Mouse (Mus musculus): ENCODE data around the gene Kpna6. TPM values are rescaled to one million over a fixed set of nuclear protein-coding genes. Genes with fewer than 3 reads are reported as not detected.
"Not testable (repeated sequence)": the region's sequence is repeated elsewhere in the genome, so short reads cannot be mapped to it uniquely, and the experiment has no call there.

The Kpna6 gene
- total RNA-seq (2014; rRNA removed): 61.6 and 61.8 TPM in 2 replicates
- polyA plus RNA-seq (2015; fragmentation: Nextera tagmentation; extraction: Ambion mirVana): 11.6 and 13.0 TPM in 2 replicates

- Histone ChIP-seq H3K36me3 (ENCODE audit: insufficient read depth, low read length) (peaks cover 18% of the 10 kb centered on the region), H3K4me2 (ENCODE audit: low read depth, low read length) (peak within 1 kb of the TSS; percentile 85), H3K4me3 (ENCODE audit: low read length) (peak within 1 kb of the TSS; percentile 63), H3K27me3 (ENCODE audit: insufficient read depth, low read length) (no peaks in the 10 kb centered on the region), H3K4me1 (ENCODE audit: insufficient read depth, low read length) (peaks cover 3% of the 10 kb centered on the region), H3K9ac (replicated peaks; ENCODE audit: low read length) (peak within 1 kb of the TSS; percentile 89), H3K27ac (peak within 1 kb of the TSS; percentile 94), H3K9me3 (ENCODE audit: low read length) (no peaks in the 10 kb centered on the region)
- under 1% methylated on average over 64 of the region's 65 CpGs for WGBS
- peak; percentile 95 for DNase-seq (ENCODE audit: low spot score)
- peak; percentile 94 for ATAC-seq
- no peak; the same call in 1 of the 2 replicates for TF ChIP-seq CTCF (IDR thresholded peaks at IDR 0.05; ENCODE audit: low read depth)
These were observed at the start of gene Kpna6 for GRCm38 (mm10) chr4:129672083-129672877. Gene Kpna6 (minus strand): TSS chr4:129672767.

DNA sequence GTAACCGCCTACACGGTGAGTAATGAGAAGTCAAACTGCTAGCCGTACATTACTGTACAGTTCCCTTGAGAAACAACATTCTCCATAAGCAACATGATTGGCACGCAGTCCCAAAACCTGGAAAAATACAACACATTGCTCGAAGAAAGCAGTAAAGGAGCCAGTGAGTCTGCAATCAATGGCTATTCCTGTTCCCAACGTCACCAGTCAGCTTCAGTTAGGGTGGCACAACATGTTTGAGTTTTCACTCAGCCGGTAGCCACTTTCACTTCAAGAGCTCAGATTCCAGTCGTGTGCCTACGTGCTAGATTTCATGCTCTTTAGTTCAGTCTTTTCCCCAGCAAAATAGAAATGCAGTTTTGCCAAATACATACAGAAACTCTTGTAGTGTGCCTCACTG lies 43.7 kb upstream of the Kpna6 start:
- no peak overlapping the region for H3K4me2 ChIP-seq (ENCODE audit: low read depth, low read length)
- ATAC-seq: no peak
- H3K27me3 ChIP-seq (ENCODE audit: insufficient read depth, low read length): no peaks in the 10 kb centered on the region
- H3K36me3 ChIP-seq (ENCODE audit: insufficient read depth, low read length): peaks cover 65% of the 10 kb centered on the region
- H3K9ac ChIP-seq (replicated peaks; ENCODE audit: low read length): no peak overlapping the region
- no peaks in the 10 kb centered on the region for H3K4me1 ChIP-seq (ENCODE audit: insufficient read depth, low read length)
- no peak for DNase-seq (ENCODE audit: low spot score)
- H3K9me3 ChIP-seq (ENCODE audit: low read length): no peaks in the 10 kb centered on the region
- H3K27ac ChIP-seq: no peak overlapping the region
- WGBS: 89% methylated on average over 9 of the region's 9 CpGs
- H3K4me3 ChIP-seq (ENCODE audit: low read length): no peak overlapping the region
- TF ChIP-seq CTCF (IDR thresholded peaks at IDR 0.05; ENCODE audit: low read depth): no peak

DNA sequence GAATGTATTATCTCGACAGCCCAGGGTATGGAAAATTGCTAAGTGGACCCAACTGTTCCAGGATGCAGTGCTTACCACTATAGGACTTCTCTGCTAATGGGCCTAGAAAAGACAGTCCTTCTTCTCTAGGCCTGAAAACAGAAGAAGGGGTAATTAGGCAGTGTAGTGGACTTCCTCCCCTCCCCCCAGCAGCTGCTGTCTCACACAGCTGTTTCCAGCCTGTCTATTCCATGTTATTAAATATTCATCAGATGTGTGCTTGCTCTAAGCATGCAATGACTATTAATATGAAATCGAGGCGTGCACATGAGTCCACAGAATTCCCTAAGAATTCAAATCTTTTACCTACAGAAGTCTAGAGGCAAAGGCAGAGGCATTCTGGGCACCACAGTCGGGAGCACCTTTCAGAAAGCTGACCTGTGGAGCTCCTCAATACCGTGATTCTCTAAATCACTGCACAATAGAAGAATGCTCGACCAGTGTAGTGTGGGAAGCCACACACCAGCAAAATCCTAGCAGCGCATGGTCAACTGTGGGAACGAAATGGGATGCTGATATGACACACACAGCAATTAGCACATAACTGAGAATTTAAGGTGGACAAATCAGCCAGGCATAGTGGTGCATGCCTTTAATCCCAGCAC lies 37.0 kb upstream of the Kpna6 start:
- no peak overlapping the region for H3K9ac ChIP-seq (replicated peaks; ENCODE audit: low read length)
- H3K4me3 ChIP-seq (ENCODE audit: low read length): no peak overlapping the region
- peak overlapping the region; percentile 23; the same call in 1 of the 2 replicates for H3K27ac ChIP-seq
- no peak for TF ChIP-seq CTCF (IDR thresholded peaks at IDR 0.05; ENCODE audit: low read depth)
- no peaks in the 10 kb centered on the region for H3K27me3 ChIP-seq (ENCODE audit: insufficient read depth, low read length)
- no peaks in the 10 kb centered on the region for H3K4me1 ChIP-seq (ENCODE audit: insufficient read depth, low read length)
- no peak overlapping the region for H3K4me2 ChIP-seq (ENCODE audit: low read depth, low read length)
- DNase-seq (ENCODE audit: low spot score) (peak; percentile 45), ATAC-seq (peak; percentile 59)
- H3K9me3 ChIP-seq (ENCODE audit: low read length): no peaks in the 10 kb centered on the region
- WGBS: 48% methylated on average over 8 of the region's 8 CpGs
- peaks cover 69% of the 10 kb centered on the region for H3K36me3 ChIP-seq (ENCODE audit: insufficient read depth, low read length)

- Histone ChIP-seq H3K9me3 (ENCODE audit: low read length) (no peaks in the 10 kb centered on the region), H3K4me3 (ENCODE audit: low read length) (no peak overlapping the region), H3K4me1 (ENCODE audit: insufficient read depth, low read length) (no peaks in the 10 kb centered on the region), H3K27ac (no peak overlapping the region), H3K9ac (replicated peaks; ENCODE audit: low read length) (no peak overlapping the region), H3K27me3 (ENCODE audit: insufficient read depth, low read length) (no peaks in the 10 kb centered on the region), H3K4me2 (ENCODE audit: low read depth, low read length) (no peak overlapping the region), H3K36me3 (ENCODE audit: insufficient read depth, low read length) (peaks cover 59% of the 10 kb centered on the region)
- DNase-seq (ENCODE audit: low spot score) (no peak), ATAC-seq (no peak)
- WGBS: 24% methylated on average over 3 of the region's 3 CpGs
- no peak for TF ChIP-seq CTCF (IDR thresholded peaks at IDR 0.05; ENCODE audit: low read depth)
These were observed 34.2 kb upstream of the Kpna6 start for GRCm38 (mm10) chr4:129706750-129707149.

DNA sequence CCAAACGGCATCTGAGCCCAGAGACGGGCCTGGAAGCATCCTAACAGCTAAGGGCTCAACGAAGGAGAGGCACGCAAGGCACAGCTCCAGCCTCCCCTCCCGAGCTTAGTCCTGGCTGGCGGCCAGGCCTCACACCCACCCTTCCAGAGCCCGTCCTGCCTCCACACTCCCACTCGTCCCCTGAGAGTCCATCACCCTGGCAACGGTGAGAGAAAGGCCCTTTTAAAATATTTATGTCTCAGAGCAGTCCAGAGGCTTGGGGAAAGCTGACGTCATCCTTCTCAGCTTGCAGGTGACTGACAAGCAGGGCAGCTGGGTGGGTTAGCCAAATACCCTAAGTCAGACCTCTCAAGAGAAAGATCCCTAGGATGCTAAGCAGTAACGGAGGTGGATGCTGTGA lies 29.9 kb upstream of the Kpna6 start:
- H3K27me3 ChIP-seq (ENCODE audit: insufficient read depth, low read length): no peaks in the 10 kb centered on the region
- 0 out of 2 replicates have a peak overlapping the region, but pooled peaks have one; percentile 14 for H3K9ac ChIP-seq (replicated peaks; ENCODE audit: low read length)
- H3K36me3 ChIP-seq (ENCODE audit: insufficient read depth, low read length): peaks cover 21% of the 10 kb centered on the region; the same call in 1 of the 2 replicates
- ATAC-seq (peak; percentile 87), DNase-seq (ENCODE audit: low spot score) (peak; percentile 91)
- H3K4me2 ChIP-seq (ENCODE audit: low read depth, low read length): no peak overlapping the region
- no peak overlapping the region for H3K4me3 ChIP-seq (ENCODE audit: low read length)
- H3K4me1 ChIP-seq (ENCODE audit: insufficient read depth, low read length): peaks cover under 1% of the 10 kb centered on the region; the same call in 1 of the 2 replicates
- H3K27ac ChIP-seq: peak overlapping the region; percentile 82
- no peak for TF ChIP-seq CTCF (IDR thresholded peaks at IDR 0.05; ENCODE audit: low read depth)
- H3K9me3 ChIP-seq (ENCODE audit: low read length): no peaks in the 10 kb centered on the region
- 2% methylated on average over 11 of the region's 11 CpGs for WGBS

GRCm38 (mm10) chr4:129701503-129702377 lies 29.2 kb upstream of the Kpna6 start:
- TF ChIP-seq CTCF (IDR thresholded peaks at IDR 0.05; ENCODE audit: low read depth): peak; percentile 92

DNA sequence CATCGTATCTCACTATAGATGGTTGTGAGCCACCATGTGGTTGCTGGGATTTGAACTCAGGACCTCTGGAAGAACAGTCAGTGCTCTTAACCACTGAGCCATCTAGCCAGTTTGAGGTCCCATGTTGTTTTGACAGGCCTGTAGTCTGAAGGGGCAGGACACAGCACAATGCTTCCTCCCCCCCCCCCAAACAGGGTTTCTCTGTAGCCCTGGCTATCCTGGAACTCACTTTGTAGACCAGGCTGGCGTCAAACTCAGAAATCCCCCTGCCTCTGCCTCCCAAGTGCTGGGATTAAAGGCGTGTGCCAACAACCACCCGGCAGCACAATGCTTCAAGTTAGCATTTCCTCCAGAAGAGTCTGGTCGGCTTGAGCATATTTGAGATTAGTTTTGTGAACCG lies 28.1 kb upstream of the Kpna6 start:
- H3K27me3 ChIP-seq (ENCODE audit: insufficient read depth, low read length); DNase-seq (ENCODE audit: low spot score); H3K4me2 ChIP-seq (ENCODE audit: low read depth, low read length); H3K9me3 ChIP-seq (ENCODE audit: low read length); H3K4me3 ChIP-seq (ENCODE audit: low read length); H3K4me1 ChIP-seq (ENCODE audit: insufficient read depth, low read length); H3K27ac ChIP-seq; H3K9ac ChIP-seq (replicated peaks; ENCODE audit: low read length); ATAC-seq: not testable (repeated sequence)
- peaks cover 12% of the 10 kb centered on the region; the same call in 1 of the 2 replicates for H3K36me3 ChIP-seq (ENCODE audit: insufficient read depth, low read length)
- WGBS: 91% methylated on average over 6 of the region's 6 CpGs

More at GRCm38 (mm10) chr4:129701503-129702377, 29.2 kb upstream of the Kpna6 start:
- DNase-seq (ENCODE audit: low spot score): peak; percentile 96
- Histone ChIP-seq H3K4me2 (ENCODE audit: low read depth, low read length) (peak overlapping the region; percentile 40), H3K9ac (replicated peaks; ENCODE audit: low read length) (0 out of 2 replicates have a peak overlapping the region, but pooled peaks have one; percentile 14), H3K27ac (peak overlapping the region; percentile 82), H3K4me3 (ENCODE audit: low read length) (no peak overlapping the region), H3K36me3 (ENCODE audit: insufficient read depth, low read length) (peaks cover 21% of the 10 kb centered on the region; the same call in 1 of the 2 replicates), H3K4me1 (ENCODE audit: insufficient read depth, low read length) (peaks cover 5% of the 10 kb centered on the region), H3K27me3 (ENCODE audit: insufficient read depth, low read length) (no peaks in the 10 kb centered on the region), H3K9me3 (ENCODE audit: low read length) (no peaks in the 10 kb centered on the region)
- peak; percentile 48 for ATAC-seq
- 35% methylated on average over 17 of the region's 17 CpGs for WGBS
